Mouse (Mus musculus) embryonic fibroblast, embryonic 13.5 days (primary cell): Measurements from ENCODE around the gene Aldh5a1. TPM values are rescaled to one million over a fixed set of nuclear protein-coding genes. Genes with fewer than 3 reads are reported as not detected.

ENCODE experiments used
- H3K27ac ChIP-seq: 2 replicates; pipeline ENCODE4 v1.5.1; 2012; ENCODE audit warnings: low read length, control low read depth, inconsistent platforms; ENCODE audit not compliant: insufficient read depth
- H3K4me1 ChIP-seq: 2 replicates; pipeline ENCODE4 v1.6.1; 2011; ENCODE audit warnings: low read length; ENCODE audit not compliant: control insufficient read depth, insufficient read depth
- H3K4me3 ChIP-seq: 2 replicates; pipeline ENCODE4 v1.5.1; 2011; ENCODE audit warnings: mild to moderate bottlenecking, control low read depth, low read length; ENCODE audit not compliant: insufficient read depth
- CTCF ChIP-seq: IDR thresholded peaks from 2 replicates; pipeline ENCODE4 v1.5.1; 2011; ENCODE audit warnings: mild to moderate bottlenecking, control low read depth, low read length, moderate library complexity, borderline replicate concordance; ENCODE audit not compliant: insufficient read depth
- POLR2A ChIP-seq: IDR thresholded peaks from 2 replicates; pipeline ENCODE4 v1.6.1; 2011; ENCODE audit warnings: low read depth, mild to moderate bottlenecking, control low read depth, low read length, moderate library complexity
- polyA plus RNA-seq: library from polyadenylated mRNA; stranded (reverse); fragments of >200 nt; gene quantifications from 2 replicates; pipeline ENCODE4 v1.2.4, GENCODE M21; 2011; ENCODE audit warnings: low read depth; ENCODE audit not compliant: missing spikeins, insufficient read length

Aldh5a1 gene
- polyA plus RNA-seq, 1 experiment, result 2.5 TPM

- TF ChIP-seq CTCF (no peak), POLR2A (no peak)
- no peaks in the 10 kb centered on the region for H3K4me1 ChIP-seq
- H3K4me3 ChIP-seq, result no peak overlapping the region
- no peak overlapping the region for H3K27ac ChIP-seq
Observed at GRCm38 (mm10) chr13:24958671-24959070, 21.2 kb upstream of the Aldh5a1 start.

GRCm38 (mm10) chr13:24955500-24955899 is 18.0 kb upstream of the Aldh5a1 start:
- H3K27ac ChIP-seq, result no peak overlapping the region
- H3K4me3 ChIP-seq, result no peak overlapping the region
- no peak for TF ChIP-seq POLR2A
- no peak for TF ChIP-seq CTCF
- H3K4me1 ChIP-seq, result no peaks in the 10 kb centered on the region

- no peak overlapping the region for H3K27ac ChIP-seq
- TF ChIP-seq CTCF (no peak), POLR2A (no peak)
- H3K4me3 ChIP-seq, result no peak overlapping the region
- no peaks in the 10 kb centered on the region for H3K4me1 ChIP-seq
Observed at GRCm38 (mm10) chr13:24955091-24955490, 17.6 kb upstream of the Aldh5a1 start.

DNA sequence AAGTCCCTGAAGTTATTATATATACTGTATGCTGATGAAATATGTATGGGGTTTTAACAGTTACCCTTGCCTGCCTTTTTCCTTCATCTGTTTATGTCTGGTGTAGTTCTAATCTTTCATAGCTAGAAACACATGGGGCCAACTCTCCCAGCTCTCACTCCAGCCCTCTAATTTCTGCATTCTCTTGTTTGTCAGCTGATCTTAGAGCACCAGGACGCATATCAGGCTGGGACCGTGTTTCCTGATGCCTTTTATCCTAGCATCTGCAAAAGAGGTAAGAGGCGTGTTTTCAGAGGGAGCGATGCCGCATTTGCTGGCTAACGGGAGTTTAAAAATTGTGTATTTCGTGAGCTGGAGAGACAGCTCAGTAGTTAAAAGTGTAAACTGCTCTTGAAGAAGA is 15.2 kb upstream of the Aldh5a1 start:
- TF ChIP-seq POLR2A, result no peak
- no peak for TF ChIP-seq CTCF
- Histone ChIP-seq H3K4me1 (no peaks in the 10 kb centered on the region), H3K4me3 (no peak overlapping the region), H3K27ac (no peak overlapping the region)

DNA sequence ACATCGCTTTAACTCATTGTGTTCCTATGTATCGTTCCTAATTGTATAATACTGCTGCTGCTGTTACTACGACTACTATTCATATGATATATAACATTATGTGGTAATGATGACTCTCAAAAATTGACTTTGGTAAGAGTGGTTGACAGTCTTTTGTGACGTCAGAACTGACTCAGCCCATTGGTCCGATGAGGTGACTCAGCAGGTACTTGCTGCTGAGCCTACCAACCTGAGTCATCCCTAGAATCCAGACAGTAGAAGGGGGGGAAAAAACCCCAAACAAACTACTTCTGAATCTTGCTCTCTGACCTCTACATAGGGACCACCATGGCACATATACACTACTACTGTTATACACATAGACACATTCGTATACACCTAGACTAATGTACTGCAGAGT is 11.4 kb upstream of the Aldh5a1 start:
- TF ChIP-seq CTCF, result no peak
- TF ChIP-seq POLR2A, result no peak
- Histone ChIP-seq H3K27ac (no peak overlapping the region), H3K4me3 (no peak overlapping the region), H3K4me1 (no peaks in the 10 kb centered on the region)

DNA sequence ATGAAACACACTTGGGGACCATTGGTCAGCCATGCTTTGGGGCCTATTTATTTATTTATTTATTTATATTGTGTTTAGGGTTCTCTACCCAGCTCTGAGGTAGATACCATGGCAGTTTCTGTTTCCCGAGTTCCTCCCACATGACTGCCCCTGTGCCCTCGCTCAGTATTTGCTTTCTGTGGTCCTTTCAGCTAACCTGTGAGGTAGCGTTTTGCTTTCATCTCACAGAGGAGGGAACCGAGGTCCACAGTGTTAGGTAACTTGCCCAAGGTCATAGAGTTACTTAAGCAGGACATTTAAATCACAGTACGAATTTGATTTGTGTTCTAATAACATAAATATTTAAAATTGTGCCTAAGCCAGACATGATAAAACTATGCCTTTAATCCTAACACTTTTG is 9.7 kb upstream of the Aldh5a1 start:
- H3K4me1 ChIP-seq, result no peaks in the 10 kb centered on the region
- H3K27ac ChIP-seq, result no peak overlapping the region
- no peak overlapping the region for H3K4me3 ChIP-seq
- TF ChIP-seq POLR2A, result no peak
- TF ChIP-seq CTCF, result no peak

DNA sequence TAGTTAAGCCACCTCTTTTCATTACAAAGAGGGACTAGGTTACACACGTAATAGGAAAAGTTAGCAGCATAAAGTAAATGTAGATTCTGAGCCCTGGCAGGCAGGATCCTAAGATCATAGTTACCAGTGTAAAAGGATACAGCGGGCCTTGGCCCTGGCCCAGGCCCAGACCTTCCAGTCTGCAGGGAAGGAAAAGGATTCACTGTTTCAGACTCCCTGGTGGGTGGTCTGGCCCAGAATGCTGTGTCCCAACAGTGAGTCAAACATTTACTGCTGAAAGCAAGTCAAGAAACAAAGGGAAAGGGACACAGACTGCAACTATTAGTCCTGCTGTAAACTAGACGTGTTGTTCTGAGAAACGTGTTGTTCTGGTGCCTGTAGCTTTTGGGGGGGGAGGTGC is 8.1 kb upstream of the Aldh5a1 start:
- Histone ChIP-seq H3K27ac (no peak overlapping the region), H3K4me1 (no peaks in the 10 kb centered on the region), H3K4me3 (no peak overlapping the region)
- TF ChIP-seq POLR2A (no peak), CTCF (no peak)

DNA sequence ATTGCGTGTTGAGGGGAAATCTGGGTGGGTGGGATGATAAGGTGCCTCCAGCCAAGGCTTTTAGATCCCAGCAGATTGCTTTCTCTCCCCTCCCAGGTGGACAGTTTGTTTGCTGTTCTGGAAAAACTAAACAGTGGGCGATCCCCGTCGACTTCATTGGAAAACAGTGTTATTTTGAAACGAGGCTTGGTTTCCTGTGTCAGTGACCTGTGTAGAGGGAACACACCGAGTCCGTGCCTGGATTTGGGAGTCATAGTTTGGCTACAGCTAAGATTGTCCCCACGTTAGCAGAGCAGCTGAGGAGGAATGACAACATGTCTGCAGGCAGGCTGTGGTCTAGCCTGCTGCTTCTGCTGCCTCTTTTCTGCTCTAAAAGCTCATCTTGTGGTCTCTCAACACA is 5.8 kb upstream of the Aldh5a1 start:
- no peak for TF ChIP-seq CTCF
- Histone ChIP-seq H3K4me3 (no peak overlapping the region), H3K27ac (no peak overlapping the region), H3K4me1 (0 out of 2 replicates have a peak, but pooled peaks cover 2% of the 10 kb centered on the region)

DNA sequence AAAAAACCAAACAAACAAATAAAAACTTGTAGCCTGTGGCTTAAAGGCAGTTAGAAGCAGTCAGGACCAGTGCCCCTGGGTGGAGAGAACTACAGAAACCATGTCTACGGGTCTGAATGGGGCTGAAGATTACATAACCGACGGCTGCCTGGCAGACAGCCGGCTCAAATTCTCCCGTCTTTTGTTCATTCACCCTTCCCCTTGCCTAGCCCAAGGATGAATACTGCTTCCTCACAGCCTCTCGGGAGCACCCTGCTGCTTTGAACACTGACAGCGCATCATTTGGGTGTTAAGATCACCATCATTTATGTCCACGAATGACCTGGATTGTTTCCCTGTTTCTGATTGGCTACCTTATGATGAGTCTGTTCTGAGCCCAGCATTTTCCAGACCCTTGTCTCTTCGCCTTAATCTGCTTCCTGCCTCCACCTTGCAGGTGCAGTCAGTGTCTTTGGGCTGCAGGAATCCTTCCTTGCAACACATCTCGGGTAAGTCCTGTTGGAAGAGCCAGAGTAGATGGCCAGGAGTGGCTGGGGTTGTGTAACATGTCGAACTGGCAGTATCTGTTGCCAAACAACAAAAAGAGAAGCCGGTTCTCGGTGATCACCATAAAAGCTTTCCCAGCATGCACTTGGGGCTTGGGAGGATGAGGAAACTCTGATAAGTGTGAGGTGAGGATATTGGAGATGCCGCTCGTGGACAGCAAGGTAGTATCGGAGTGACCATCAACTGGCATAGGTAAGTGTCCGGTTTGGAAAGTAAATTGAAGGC is 5.2 kb upstream of the Aldh5a1 start, which contains the start of gene Gpld1:
Gene Gpld1, plus strand, starts transcription at position 641 of the 771 bp plus-strand sequence.
- Histone ChIP-seq H3K4me1 (0 out of 2 replicates have a peak, but pooled peaks cover 2% of the 10 kb centered on the region), H3K4me3 (no peak within 1 kb of the TSS), H3K27ac (no peak within 1 kb of the TSS)
- TF ChIP-seq CTCF (no peak), POLR2A (no peak)

GRCm38 (mm10) chr13:24939472-24939871 is 2.0 kb upstream of the Aldh5a1 start:
- no peak overlapping the region for H3K4me3 ChIP-seq
- 0 out of 2 replicates have a peak, but pooled peaks cover 2% of the 10 kb centered on the region for H3K4me1 ChIP-seq
- TF ChIP-seq POLR2A (no peak), CTCF (no peak)

More at GRCm38 (mm10) chr13:24939472-24939871, 2.0 kb upstream of the Aldh5a1 start:
- H3K27ac ChIP-seq, result no peak overlapping the region
